Mouse (Mus musculus) olfactory bulb, adult 2 months (tissue): ENCODE data around the gene Cdk5. TPM values are rescaled to one million over a fixed set of nuclear protein-coding genes. Genes with fewer than 3 reads are reported as not detected.
A peak's percentile ranks its signal among the peaks of the same experiment; 100 is the strongest.

ENCODE experiments used
- H3K27ac ChIP-seq: fragments of 200-500 bp; 2 replicates; pipeline ENCODE4 v1.5.1; 2012; ENCODE audit warnings: low read depth, low read length; ENCODE audit not compliant: insufficient read depth
- H3K4me1 ChIP-seq: fragments of 200-500 bp; 2 replicates; pipeline ENCODE4 v1.6.1; 2012; ENCODE audit warnings: low read length; ENCODE audit not compliant: control insufficient read depth, insufficient read depth
- H3K4me3 ChIP-seq: fragments of 200-500 bp; 2 replicates; pipeline ENCODE4 v1.5.1; 2012; ENCODE audit warnings: mild to moderate bottlenecking, low read depth, low read length, moderate library complexity; ENCODE audit not compliant: insufficient read depth
- CTCF ChIP-seq: fragments of 200-500 bp; IDR thresholded peaks from 2 replicates; pipeline ENCODE4 v1.5.1; 2012; ENCODE audit warnings: low read depth, mild to moderate bottlenecking, low read length, moderate library complexity; ENCODE audit not compliant: insufficient read depth
- POLR2A ChIP-seq: fragments of 200-500 bp; IDR thresholded peaks from 2 replicates; pipeline ENCODE4 v1.6.1; 2012; ENCODE audit warnings: mild to moderate bottlenecking, low read depth, low read length, moderate library complexity; ENCODE audit not compliant: insufficient read depth
- WGBS: fragments of 180-500 bp; shearing (Covaris S2); methylation state at CpG from one replicate; pipeline ENCODE4 v1.1.7; 2018; 5-methylcytosine and 5-hydroxymethylcytosine counted together
- polyA plus RNA-seq: library from polyadenylated mRNA; stranded (reverse); fragments of >200 nt; gene quantifications from 2 replicates; pipeline ENCODE4 v1.2.4, GENCODE M21; 2012; ENCODE audit warnings: low replicate concordance; ENCODE audit not compliant: missing spikeins, insufficient read depth, insufficient read length

Gene Cdk5
- polyA plus RNA-seq, 1 experiment, result not detected

DNA sequence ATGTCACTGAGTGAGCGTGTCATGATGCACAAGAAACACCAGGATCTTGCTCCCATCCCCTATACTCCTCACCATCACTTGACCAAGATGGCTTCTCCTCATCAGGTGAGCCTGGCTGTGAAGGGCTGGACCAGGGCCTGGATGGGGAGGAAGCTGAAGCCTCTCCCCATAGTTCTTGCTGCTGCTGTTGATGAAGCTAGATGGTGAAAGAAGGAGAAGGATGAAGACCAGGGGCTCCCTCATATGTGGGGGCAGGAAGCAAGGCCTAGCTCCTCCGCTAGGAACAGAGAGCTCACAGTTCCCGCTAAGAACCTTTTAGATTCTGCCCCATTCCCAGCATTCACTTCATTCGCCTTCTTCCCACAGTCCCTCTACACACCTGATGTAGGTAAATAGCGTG lies 38.0 kb downstream of the Cdk5 start:
- no peak for TF ChIP-seq CTCF
- TF ChIP-seq POLR2A, result no peak
- H3K27ac ChIP-seq, result no peak overlapping the region
- 96% methylated on average over 5 of the region's 5 CpGs for WGBS

DNA sequence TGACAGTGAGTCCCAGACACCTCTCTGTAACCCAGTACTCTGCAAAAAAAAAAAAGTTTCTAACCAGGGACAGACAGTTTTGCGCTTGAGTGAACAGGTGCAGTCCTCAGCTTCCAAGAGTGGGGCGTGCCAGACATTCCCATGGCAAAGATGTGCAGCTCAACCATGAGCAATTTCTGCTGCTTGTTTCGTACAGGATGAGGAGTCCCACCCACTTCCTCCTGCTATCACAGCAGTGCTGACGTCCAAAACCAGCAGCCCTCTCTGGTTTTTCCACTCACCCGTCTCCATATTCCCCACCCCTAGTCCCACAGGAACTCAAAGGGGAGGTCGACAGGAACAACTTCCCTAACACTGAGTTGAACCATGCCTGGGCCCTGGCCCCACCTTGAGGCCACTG lies 38.9 kb downstream of the Cdk5 start:
- no peak for TF ChIP-seq POLR2A
- no peak for TF ChIP-seq CTCF
- no peak overlapping the region for H3K27ac ChIP-seq
- no peak overlapping the region for H3K4me3 ChIP-seq
- 42% methylated on average over 6 of the region's 6 CpGs for WGBS
- peaks cover 39% of the 10 kb centered on the region for H3K4me1 ChIP-seq

More for the DNA sequence above, 38.0 kb downstream of the Cdk5 start:
- H3K4me3 ChIP-seq, result no peak overlapping the region
- H3K4me1 ChIP-seq, result peaks cover 30% of the 10 kb centered on the region

DNA sequence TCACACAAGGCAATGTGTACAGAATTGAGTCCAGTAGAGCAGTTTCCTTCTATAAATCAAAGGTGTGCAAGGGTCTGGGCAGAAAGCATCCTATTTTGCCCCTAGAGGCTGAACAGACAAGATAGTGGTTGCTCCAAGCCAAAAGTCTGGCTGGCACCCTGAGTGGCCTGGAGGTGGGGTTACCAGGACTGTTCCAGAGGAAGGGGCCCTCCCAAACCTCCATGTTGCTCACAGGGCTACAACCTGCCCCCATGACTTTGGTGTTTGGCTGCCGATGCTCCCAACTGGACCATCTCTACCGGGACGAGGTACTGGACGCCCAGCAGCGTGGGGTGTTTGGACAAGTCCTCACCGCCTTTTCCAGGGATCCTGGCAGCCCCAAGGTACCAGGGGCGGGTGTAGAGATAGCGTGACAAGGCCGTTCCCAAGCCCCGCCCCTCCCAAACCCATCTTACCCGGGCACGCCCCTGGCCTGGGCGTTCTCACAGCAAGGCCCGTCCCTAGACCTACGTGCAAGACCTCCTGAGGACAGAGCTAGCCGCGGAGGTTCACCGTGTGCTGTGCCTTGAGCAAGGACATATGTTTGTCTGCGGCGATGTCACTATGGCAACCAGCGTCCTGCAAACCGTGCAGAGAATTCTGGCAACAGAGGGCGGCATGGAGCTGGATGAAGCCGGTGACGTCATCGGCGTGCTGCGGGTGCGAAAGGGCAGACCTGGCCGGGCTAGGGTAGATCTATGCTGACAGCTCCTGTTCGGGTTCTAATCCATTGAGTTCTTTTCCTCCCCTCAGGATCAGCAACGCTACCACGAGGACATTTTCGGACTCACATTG lies 40.1 kb downstream of the Cdk5 start:
- WGBS, result 1% methylated on average over 34 of the region's 34 CpGs
- peak overlapping the region; percentile 53 for H3K4me3 ChIP-seq
- H3K27ac ChIP-seq, result peak overlapping the region; percentile 66
- TF ChIP-seq POLR2A (no peak), CTCF (peak; percentile 44; the same call in 1 of the 2 replicates)
- peaks cover 38% of the 10 kb centered on the region for H3K4me1 ChIP-seq

DNA sequence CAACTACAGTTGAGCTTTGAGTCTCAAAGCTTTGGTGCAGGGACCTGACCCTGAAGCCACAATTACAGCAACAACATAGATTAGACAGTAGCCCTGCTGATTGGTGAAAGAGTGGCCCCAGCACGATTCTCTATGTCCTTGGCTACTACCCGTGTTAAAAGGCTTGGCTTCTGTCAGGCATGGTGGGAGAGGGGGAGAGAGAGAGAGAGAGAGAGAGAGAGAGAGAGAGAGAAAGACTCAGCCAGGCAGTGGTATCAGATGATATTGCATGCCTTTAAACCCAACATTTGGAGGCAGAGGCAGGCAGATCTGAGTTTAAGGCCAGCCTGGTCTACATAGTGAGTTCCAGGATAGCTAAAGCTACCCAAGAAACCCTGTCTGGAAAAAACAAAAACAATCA lies 41.3 kb downstream of the Cdk5 start:
- Histone ChIP-seq H3K4me1 (peaks cover 26% of the 10 kb centered on the region), H3K4me3 (no peak overlapping the region), H3K27ac (no peak overlapping the region)
- WGBS, result 57% methylated on average over 2 of the region's 2 CpGs
- TF ChIP-seq POLR2A (no peak), CTCF (no peak)

DNA sequence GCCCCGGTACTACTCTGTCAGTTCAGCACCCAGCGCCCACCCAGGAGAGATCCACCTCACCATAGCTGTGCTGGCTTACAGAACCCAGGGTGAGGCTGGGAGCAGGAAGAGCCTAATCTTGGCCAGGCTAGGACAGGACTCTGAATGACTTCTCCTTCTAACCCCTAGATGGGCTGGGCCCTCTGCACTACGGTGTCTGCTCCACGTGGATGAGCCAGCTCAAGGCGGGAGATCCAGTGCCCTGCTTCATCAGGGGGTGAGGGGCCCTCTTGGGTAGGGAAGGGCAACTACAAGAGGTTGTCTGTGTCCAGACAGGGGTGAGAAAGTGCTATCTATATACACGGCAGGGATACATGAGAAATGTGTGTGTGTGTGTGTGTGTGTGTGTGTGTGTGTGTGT lies 41.8 kb downstream of the Cdk5 start:
- no peak overlapping the region for H3K4me3 ChIP-seq
- no peak for TF ChIP-seq POLR2A
- no peak for TF ChIP-seq CTCF
- peaks cover 24% of the 10 kb centered on the region for H3K4me1 ChIP-seq
- H3K27ac ChIP-seq, result no peak overlapping the region
- WGBS, result 86% methylated on average over 6 of the region's 6 CpGs

DNA sequence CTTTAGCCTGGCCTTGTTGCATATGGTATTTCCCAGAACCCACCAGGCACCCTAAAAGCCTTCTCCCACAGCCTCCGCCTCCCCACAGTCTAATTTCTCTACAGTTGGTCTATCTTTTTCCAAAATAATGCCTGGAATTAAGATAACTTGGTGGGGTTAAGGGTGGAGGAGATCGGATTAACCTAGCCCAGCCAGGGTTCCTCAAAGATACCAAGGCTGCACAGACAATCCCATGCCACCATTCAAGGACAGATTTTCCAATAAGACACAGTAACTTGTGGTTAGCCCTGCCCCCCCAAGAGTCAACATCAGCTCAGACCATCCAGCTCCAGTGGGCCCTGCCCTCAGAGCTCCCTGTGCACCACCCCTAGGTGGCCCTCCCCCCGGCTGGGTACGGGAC lies 42.8 kb downstream of the Cdk5 start:
- Histone ChIP-seq H3K4me3 (no peak overlapping the region), H3K4me1 (peaks cover 24% of the 10 kb centered on the region), H3K27ac (no peak overlapping the region)
- 83% methylated on average over 4 of the region's 4 CpGs for WGBS
- TF ChIP-seq POLR2A, result no peak
- TF ChIP-seq CTCF, result no peak

DNA sequence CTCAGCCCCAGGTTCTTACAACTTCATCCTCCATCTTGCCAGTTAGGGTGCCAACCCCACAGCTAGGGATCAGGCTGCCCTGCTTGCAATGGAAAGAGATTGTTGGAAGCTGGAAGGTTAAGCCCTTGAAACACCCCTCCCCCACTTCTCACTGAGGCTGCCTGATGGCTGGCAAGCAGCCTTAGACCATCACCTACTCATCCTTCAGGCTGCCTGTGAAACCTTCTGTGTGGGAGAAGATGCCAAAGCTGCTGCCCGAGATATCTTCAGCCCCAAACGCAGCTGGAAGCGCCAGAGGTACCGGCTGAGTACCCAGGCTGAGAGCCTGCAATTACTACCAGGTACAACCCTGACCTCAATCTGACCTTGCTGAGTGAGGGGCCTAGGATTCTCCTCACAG lies 43.8 kb downstream of the Cdk5 start:
- no peak overlapping the region for H3K4me3 ChIP-seq
- 46% methylated on average over 4 of the region's 4 CpGs for WGBS
- TF ChIP-seq POLR2A (no peak), CTCF (no peak)
- peaks cover 22% of the 10 kb centered on the region for H3K4me1 ChIP-seq
- no peak overlapping the region for H3K27ac ChIP-seq

DNA sequence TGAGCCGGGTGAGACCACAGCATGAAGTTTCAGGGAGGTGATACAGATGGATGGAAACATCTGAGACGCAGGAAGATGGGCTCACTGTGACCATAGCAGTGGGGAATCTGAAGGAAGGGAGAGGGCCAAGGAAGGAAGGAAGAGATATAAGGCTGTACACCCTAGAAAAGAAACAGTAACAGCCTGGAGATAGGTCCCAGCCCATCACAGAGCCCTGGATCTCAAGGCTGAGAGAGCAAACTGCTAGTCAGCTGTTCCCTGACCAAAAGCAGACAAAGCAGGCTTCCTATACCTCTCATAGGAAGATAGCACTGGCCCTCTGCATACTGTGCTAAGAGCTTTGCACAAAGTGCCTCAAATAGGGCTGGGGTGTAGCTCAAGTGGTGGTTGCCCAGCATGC lies 44.6 kb downstream of the Cdk5 start:
- no peak overlapping the region for H3K27ac ChIP-seq
- no peak for TF ChIP-seq POLR2A
- TF ChIP-seq CTCF, result no peak
- H3K4me1 ChIP-seq, result peaks cover 19% of the 10 kb centered on the region
- no peak overlapping the region for H3K4me3 ChIP-seq
- 84% methylated on average over 2 of the region's 2 CpGs for WGBS

DNA sequence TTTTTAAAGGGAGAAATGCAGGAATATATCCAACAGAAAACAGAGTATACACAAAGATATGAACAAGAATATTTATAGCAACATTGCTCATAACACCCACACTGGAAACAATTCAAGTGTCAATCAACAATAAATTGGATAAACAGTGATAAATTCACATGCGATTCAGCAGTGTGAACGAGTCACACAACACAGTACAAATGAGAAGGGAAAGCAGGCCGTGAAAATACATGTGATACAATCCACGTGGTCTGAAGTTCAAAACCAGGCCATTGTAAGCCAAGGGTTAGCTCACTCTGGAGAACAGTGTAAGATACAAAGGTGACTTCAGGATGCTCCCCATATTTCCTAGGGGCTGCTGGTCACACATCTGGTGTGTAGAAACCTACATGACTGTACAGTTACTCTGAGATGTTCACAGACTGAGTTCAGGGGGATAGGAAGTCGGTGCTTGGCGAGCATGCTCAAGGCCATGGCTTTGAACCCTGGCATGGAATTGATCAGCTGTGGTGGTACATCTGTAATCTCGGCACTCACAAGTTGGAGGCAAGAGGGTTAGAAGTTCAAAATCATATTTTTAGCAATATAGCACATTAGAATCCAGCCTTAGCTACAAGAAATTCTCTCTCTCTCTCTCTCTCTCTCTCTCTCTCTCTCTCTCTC lies 48.5 kb downstream of the Cdk5 start:
- TF ChIP-seq CTCF (no peak), POLR2A (no peak)
- 54% methylated on average over 7 of the region's 7 CpGs for WGBS

More for the DNA sequence above, 48.5 kb downstream of the Cdk5 start:
- Histone ChIP-seq H3K4me3 (no peak overlapping the region), H3K27ac (no peak overlapping the region), H3K4me1 (peaks cover 7% of the 10 kb centered on the region)
